Mouse (Mus musculus): ENCODE measurements around the gene Ece1.

DNA sequence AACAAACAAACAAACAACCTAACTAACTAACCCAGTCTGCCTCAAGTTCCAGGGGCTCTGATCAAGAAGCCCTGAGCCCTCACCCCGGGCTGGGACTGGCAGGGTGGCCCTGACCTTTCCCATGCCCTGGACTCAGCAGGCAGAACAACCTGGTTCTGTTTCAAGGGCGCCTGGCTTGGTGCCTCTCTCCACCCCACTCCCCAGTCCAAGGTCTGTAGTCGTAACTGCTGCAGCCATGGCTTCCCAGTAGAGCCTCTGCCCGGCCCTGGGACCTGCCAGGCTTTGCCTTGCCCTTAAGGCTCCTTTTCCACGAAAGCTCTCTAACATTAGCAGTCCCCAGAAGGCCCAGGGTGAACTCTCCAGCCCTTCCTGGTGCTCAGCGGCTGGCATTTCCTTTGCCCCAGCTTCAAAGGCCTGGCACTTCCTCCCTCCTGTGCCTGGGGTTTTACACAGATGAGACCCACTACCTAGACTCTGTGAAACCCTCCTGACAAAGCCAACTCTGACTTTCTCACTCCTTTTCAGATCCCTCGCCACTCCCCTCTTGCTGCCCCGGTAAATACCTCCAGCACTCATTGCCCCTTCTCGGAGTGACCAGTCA is 6.2 kb upstream of the Ece1 start:
- no peak for TF ChIP-seq POLR2A (IDR thresholded peaks at IDR 0.05; ENCODE audit: low read depth, low read length)
- no peak for TF ChIP-seq CTCF (conservative IDR thresholded peaks at IDR 0.05; ENCODE audit: insufficient read depth, insufficient read length, low read depth, low read length)
